Mouse (Mus musculus) CH12.LX (cell line): ENCODE data around the gene Epb41. TPM values are rescaled to one million over a fixed set of nuclear protein-coding genes. Genes with fewer than 3 reads are reported as not detected.

Source experiments
- DNase-seq: peaks from one replicate; pipeline ENCODE4 v3.0.0-alpha.2; 2013; ENCODE audit errors: extremely low read depth
- H3K27ac ChIP-seq: 2 replicates; pipeline ENCODE4 v1.5.1; 2012; ENCODE audit warnings: low read depth, mild to moderate bottlenecking, control low read depth, moderate library complexity; ENCODE audit not compliant: insufficient read depth
- H3K27me3 ChIP-seq: replicated peaks from 2 replicates; pipeline ENCODE3; 2012; ENCODE audit warnings: inconsistent platforms
- H3K36me3 ChIP-seq, 2 experiments: replicated peaks in 1 of 2; 2 replicates each; pipeline versions ENCODE3 to v1.6.1; 2012; ENCODE audit warnings: inconsistent platforms in 1 of 2, low read length in 1 of 2, mild to moderate bottlenecking in 1 of 2, mixed read lengths in 1 of 2, moderate library complexity in 1 of 2; ENCODE audit not compliant: control insufficient read depth in 1 of 2, insufficient read depth in 1 of 2
- H3K4me1 ChIP-seq, 2 experiments: 2 replicates each; pipeline ENCODE4 v1.6.1; 2012; ENCODE audit warnings: inconsistent platforms in 1 of 2, moderate library complexity in 1 of 2; ENCODE audit not compliant: insufficient read depth in 2 of 2, control insufficient read depth in 1 of 2
- H3K4me2 ChIP-seq: 2 replicates; pipeline ENCODE4 v1.6.1; 2012; ENCODE audit warnings: low read depth, mild to moderate bottlenecking, control low read depth; ENCODE audit not compliant: poor library complexity, insufficient read depth, severe bottlenecking
- H3K4me3 ChIP-seq, 3 experiments: fragments of 150-350 bp in 1 of 3; sonication (generic) in 1 of 3; replicated peaks in 1 of 3; 2 replicates each; pipeline versions ENCODE3 to v1.5.1; 2011 to 2012; ENCODE audit warnings: low read depth in 2 of 3, low read length in 2 of 3, mild to moderate bottlenecking in 2 of 3, moderate library complexity in 2 of 3, control low read depth in 1 of 3, improper control_type of control experiment in 1 of 3, inconsistent platforms in 1 of 3, mixed read lengths in 1 of 3; ENCODE audit not compliant: poor library complexity in 1 of 3
- H3K79me2 ChIP-seq: replicated peaks from 2 replicates; pipeline ENCODE4 v1.6.1; 2012; ENCODE audit warnings: mild to moderate bottlenecking, moderate library complexity; ENCODE audit not compliant: control insufficient read depth, poor library complexity, insufficient read depth, severe bottlenecking; ENCODE audit errors: extremely low read depth
- H3K9ac ChIP-seq: 2 replicates; pipeline ENCODE4 v1.6.1; 2012; ENCODE audit warnings: low read depth, mild to moderate bottlenecking, control low read depth, moderate library complexity; ENCODE audit not compliant: insufficient read depth
- H3K9me3 ChIP-seq: replicated peaks from 2 replicates; pipeline ENCODE3; 2012; ENCODE audit warnings: low read length, inconsistent platforms, mixed read lengths
- BHLHE40 ChIP-seq: IDR thresholded peaks from 2 replicates; pipeline ENCODE4 v1.6.1; 2011; ENCODE audit warnings: mild to moderate bottlenecking, low read depth, low read length, improper control_type of control experiment
- CHD1 ChIP-seq: IDR thresholded peaks from 2 replicates; pipeline ENCODE4 v1.6.1; 2012; ENCODE audit warnings: low read depth, low read length, improper control_type of control experiment, inconsistent platforms
- E2F4 ChIP-seq: IDR thresholded peaks from 2 replicates; pipeline ENCODE4 v1.6.1; 2011; ENCODE audit warnings: low read depth, low read length, improper control_type of control experiment; ENCODE audit not compliant: insufficient replicate concordance
- ETS1 ChIP-seq: conservative IDR thresholded peaks from 2 replicates; pipeline ENCODE4 v1.6.1; 2012; ENCODE audit warnings: low read depth, mild to moderate bottlenecking, inconsistent platforms, low read length, improper control_type of control experiment, moderate library complexity
- GABPA ChIP-seq: IDR thresholded peaks from 2 replicates; pipeline ENCODE4 v1.6.1; 2012; ENCODE audit warnings: low read depth, low read length, improper control_type of control experiment, inconsistent platforms; ENCODE audit not compliant: insufficient replicate concordance
- HCFC1 ChIP-seq: IDR thresholded peaks from 2 replicates; pipeline ENCODE4 v1.6.1; 2012; ENCODE audit warnings: low read depth, mild to moderate bottlenecking, inconsistent platforms, low read length, improper control_type of control experiment
- IRF4 ChIP-seq: IDR thresholded peaks from 2 replicates; pipeline ENCODE4 v1.6.1; 2014; ENCODE audit warnings: low read depth, mild to moderate bottlenecking, inconsistent platforms, low read length, improper control_type of control experiment
- KAT2A ChIP-seq: IDR thresholded peaks from 2 replicates; pipeline ENCODE4 v1.6.1; 2012; ENCODE audit warnings: low read length, improper control_type of control experiment, inconsistent platforms; ENCODE audit not compliant: insufficient replicate concordance
- MAX ChIP-seq: IDR thresholded peaks from 2 replicates; pipeline ENCODE4 v1.6.1; 2011; ENCODE audit warnings: low read length, improper control_type of control experiment
- MAZ ChIP-seq: IDR thresholded peaks from 2 replicates; pipeline ENCODE4 v1.6.1; 2012; ENCODE audit warnings: low read depth, mild to moderate bottlenecking, inconsistent platforms, low read length, improper control_type of control experiment, moderate library complexity
- MEF2A ChIP-seq: IDR thresholded peaks from 2 replicates; pipeline ENCODE4 v1.6.1; 2014; ENCODE audit warnings: low read depth, mild to moderate bottlenecking, inconsistent platforms, low read length, improper control_type of control experiment, borderline replicate concordance
- MYC ChIP-seq: IDR thresholded peaks from 2 replicates; pipeline ENCODE4 v1.6.1; 2011; ENCODE audit warnings: low read depth, mild to moderate bottlenecking, improper control_type of control experiment, low read length
- NELFE ChIP-seq: IDR thresholded peaks from 2 replicates; pipeline ENCODE4 v1.6.1; 2011; ENCODE audit warnings: low read depth, low read length, improper control_type of control experiment
- NRF1 ChIP-seq: IDR thresholded peaks from 2 replicates; pipeline ENCODE4 v1.6.1; 2014; ENCODE audit warnings: low read depth, mild to moderate bottlenecking, inconsistent platforms, low read length, improper control_type of control experiment, moderate library complexity
- RAD21 ChIP-seq: IDR thresholded peaks from 2 replicates; pipeline ENCODE4 v1.6.1; 2011; ENCODE audit warnings: low read depth, mild to moderate bottlenecking, low read length, improper control_type of control experiment, moderate library complexity
- RCOR1 ChIP-seq: conservative IDR thresholded peaks from 2 replicates; pipeline ENCODE4 v1.6.1; 2012; ENCODE audit warnings: low read depth, mild to moderate bottlenecking, inconsistent platforms, low read length, improper control_type of control experiment
- SIN3A ChIP-seq: IDR thresholded peaks from 2 replicates; pipeline ENCODE4 v1.6.1; 2012; ENCODE audit warnings: low read length, improper control_type of control experiment, inconsistent platforms
- SMC3 ChIP-seq: IDR thresholded peaks from 2 replicates; pipeline ENCODE4 v1.6.1; 2011; ENCODE audit warnings: low read depth, low read length, improper control_type of control experiment
- TCF12 ChIP-seq: IDR thresholded peaks from 2 replicates; pipeline ENCODE4 v1.6.1; 2014; ENCODE audit warnings: low read depth, mild to moderate bottlenecking, inconsistent platforms, low read length, improper control_type of control experiment
- USF2 ChIP-seq: conservative IDR thresholded peaks from 2 replicates; pipeline ENCODE4 v1.6.1; 2011; ENCODE audit warnings: low read depth, low read length, improper control_type of control experiment
- ZKSCAN1 ChIP-seq: IDR thresholded peaks from 2 replicates; pipeline ENCODE4 v1.6.1; 2012; ENCODE audit warnings: low read depth, inconsistent platforms, low read length, improper control_type of control experiment, borderline replicate concordance
- dilution Hi-C: fragments of 300-500 bp; cut with MboI; formaldehyde crosslinking; loops from 2 replicates; pipeline ENCODE4 v1.14.3; 2020; ENCODE audit warnings: low sequenced_read_pairs; ENCODE audit not compliant: extremely low pct_unique_long_range_greater_than_20kb, extremely low pct_ligation_motif_present
- in situ Hi-C: fragments of 300-500 bp; cut with MboI; formaldehyde crosslinking; loops from 3 replicates; pipeline ENCODE4 v1.14.3; 2019; ENCODE audit warnings: low sequenced_read_pairs, low pct_ligation_motif_present, low pct_unique_long_range_greater_than_20kb, mixed read lengths
- polyA plus RNA-seq: library from polyadenylated mRNA; unstranded; fragments of >175 nt; gene quantifications from 2 replicates; pipeline ENCODE4 v1.2.1, GENCODE M21; 2012; ENCODE audit warnings: low read depth; ENCODE audit not compliant: insufficient read length
- total RNA-seq, 2 experiments: library from RNA; depleted of rRNA; stranded (reverse); fragments of 300-350 nt in 1 of 2; fragments of >200 nt in 1 of 2; gene quantifications; 2 replicates each; pipeline ENCODE4 v1.2.3; 2012 to 2014

Gene Epb41
- total and polyA plus RNA-seq, 3 experiments, result 7.1 to 21.6 (median 10.0) TPM

- no peak overlapping the region for H3K9ac ChIP-seq
- TF ChIP-seq MEF2A, result no peak
- no peak for TF ChIP-seq MYC
- TF ChIP-seq ETS1, result no peak
- no peak for TF ChIP-seq TCF12
- no peak for TF ChIP-seq HCFC1
- no peak for TF ChIP-seq BHLHE40
- no peak for TF ChIP-seq SIN3A
- TF ChIP-seq ZKSCAN1, result no peak
- TF ChIP-seq E2F4, result no peak
- TF ChIP-seq SMC3, result no peak
- no peak for TF ChIP-seq GABPA
- TF ChIP-seq NRF1, result no peak
- TF ChIP-seq RCOR1, result no peak
- TF ChIP-seq RAD21, result no peak
- TF ChIP-seq CHD1, result no peak
- TF ChIP-seq NELFE, result no peak
- TF ChIP-seq USF2, result no peak
- TF ChIP-seq MAX, result no peak
- no peak for TF ChIP-seq IRF4
- H3K9me3 ChIP-seq, result no peaks in the 10 kb centered on the region
- DNase-seq, result no peak
- H3K4me3 ChIP-seq, result no peak overlapping the region
- in situ Hi-C loops (no loop called here), dilution Hi-C loops (no loop called here)
- H3K27me3 ChIP-seq, result no peaks in the 10 kb centered on the region
- H3K36me3 ChIP-seq, result peaks cover 77 to 81% of the 10 kb centered on the region in 2 experiments
- H3K4me1 ChIP-seq, result peaks cover 2 to 27% of the 10 kb centered on the region in 2 experiments; a peak in 3 of 4 replicates
- H3K4me2 ChIP-seq, result no peak overlapping the region
- no peak overlapping the region for H3K27ac ChIP-seq
- no peaks in the 10 kb centered on the region for H3K79me2 ChIP-seq
These were observed 177.3 kb downstream of the Epb41 start for GRCm38 (mm10) chr4:131897787-131898186.

DNA sequence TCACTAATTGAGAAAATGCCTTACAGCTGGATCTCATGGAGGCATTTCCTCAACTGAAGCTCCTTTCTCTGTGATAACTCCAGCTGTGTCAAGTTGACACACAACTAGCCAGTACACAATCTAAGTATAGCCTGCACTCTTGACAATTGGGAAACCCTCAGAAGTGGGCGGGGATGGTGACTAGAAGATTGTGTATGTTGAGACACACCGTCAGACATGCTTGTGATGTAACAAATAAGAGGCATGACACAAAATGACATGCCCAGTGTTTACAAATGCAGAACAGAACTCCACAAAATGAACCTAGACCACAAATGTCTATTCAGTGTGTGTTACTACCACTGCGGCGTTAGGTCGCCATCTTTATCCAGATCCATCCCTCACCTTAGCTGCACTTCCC lies 178.0 kb downstream of the Epb41 start:
- no peak for TF ChIP-seq CHD1
- TF ChIP-seq KAT2A, result no peak
- no peak for TF ChIP-seq MAZ
- no peak for TF ChIP-seq SMC3
- no peaks in the 10 kb centered on the region for H3K9me3 ChIP-seq
- no peaks in the 10 kb centered on the region for H3K27me3 ChIP-seq
- dilution Hi-C loops (no loop called here), in situ Hi-C loops (no loop called here)
- H3K79me2 ChIP-seq, result no peaks in the 10 kb centered on the region
- H3K27ac ChIP-seq, result no peak overlapping the region
- H3K36me3 ChIP-seq, result peaks cover 77 to 81% of the 10 kb centered on the region in 2 experiments
- no peak overlapping the region for H3K4me3 ChIP-seq
- no peak overlapping the region for H3K4me2 ChIP-seq
- peaks cover 2 to 27% of the 10 kb centered on the region in 2 experiments; a peak in 3 of 4 replicates for H3K4me1 ChIP-seq
- H3K9ac ChIP-seq, result no peak overlapping the region
- DNase-seq, result no peak
